Mouse (Mus musculus) heart, adult 2 months (tissue): ENCODE data around the gene Olig1.

Experiments used
- CTCF ChIP-seq: fragments of 200-600 bp; IDR thresholded peaks from 2 replicates; pipeline ENCODE4 v1.8.1; 2022; ENCODE audit warnings: antibody characterized with exemption, mild to moderate bottlenecking, moderate library complexity
- EP300 ChIP-seq: fragments of 200-500 bp; IDR thresholded peaks from 2 replicates; pipeline ENCODE4 v1.6.1; 2011; ENCODE audit warnings: low read depth, low read length, control low read depth; ENCODE audit not compliant: insufficient read depth
- POLR2A ChIP-seq: fragments of 200-500 bp; IDR thresholded peaks from 2 replicates; pipeline ENCODE4 v1.6.1; 2011; ENCODE audit warnings: mild to moderate bottlenecking, low read depth, low read length, control low read depth; ENCODE audit not compliant: insufficient read depth

GRCm38 (mm10) chr16:91270212-91270971 lies 820 bp downstream of the Olig1 start:
- TF ChIP-seq EP300 (no peak), CTCF (no peak), POLR2A (no peak)
